Mouse (Mus musculus): ENCODE measurements at regions not wholly inside any gene's neighbourhood (a gene's known extent, or its start where the extent isn't known, plus 50 kb on each side); places are given as distances from the start of the nearest gene placed in this dataset.

DNA sequence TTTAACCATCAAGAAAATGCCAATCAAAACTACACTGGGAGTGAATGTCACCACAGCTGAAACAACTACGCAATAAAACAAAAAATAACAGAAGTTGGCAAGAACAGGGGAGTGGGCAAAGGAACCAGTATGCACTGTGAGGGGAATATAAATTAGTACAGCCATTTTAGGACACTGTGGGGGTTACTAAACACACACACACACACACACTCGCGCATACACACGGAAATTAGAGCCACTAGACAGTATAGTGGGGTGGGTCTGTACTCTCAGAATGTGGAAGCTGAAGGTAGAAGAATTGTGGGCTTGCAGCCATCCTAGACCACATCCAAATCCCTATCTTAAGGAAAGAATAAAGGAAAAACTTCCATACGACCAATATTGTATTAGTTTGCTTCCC, 87.4 kb downstream of the Erv3 start:
- no peaks in the 10 kb centered on the region for H3K27me3 ChIP-seq (ENCODE audit: insufficient read depth, low read length)
- TF ChIP-seq CTCF (IDR thresholded peaks at IDR 0.05; ENCODE audit: low read depth), result no peak
- no peak overlapping the region for H3K9ac ChIP-seq (ENCODE audit: low read depth, low read length)
- H3K4me3 ChIP-seq (replicated peaks; ENCODE audit: low read depth, low read length), result no peak overlapping the region
- H3K4me1 ChIP-seq (replicated peaks; ENCODE audit: insufficient read depth, low read length), result no peaks in the 10 kb centered on the region
- H3K27ac ChIP-seq, result no peak overlapping the region
- ATAC-seq (replicated peaks; ENCODE audit: low FRiP score, low read depth) (no peak), DNase-seq (ENCODE audit: low spot score) (no peak)
- no peak overlapping the region for H3K4me2 ChIP-seq (ENCODE audit: low read length)
- no peaks in the 10 kb centered on the region for H3K9me3 ChIP-seq (replicated peaks; ENCODE audit: low read length)
- H3K36me3 ChIP-seq (ENCODE audit: insufficient read depth, low read length), result no peaks in the 10 kb centered on the region
- WGBS, result 76% methylated on average over 5 of the region's 5 CpGs

DNA sequence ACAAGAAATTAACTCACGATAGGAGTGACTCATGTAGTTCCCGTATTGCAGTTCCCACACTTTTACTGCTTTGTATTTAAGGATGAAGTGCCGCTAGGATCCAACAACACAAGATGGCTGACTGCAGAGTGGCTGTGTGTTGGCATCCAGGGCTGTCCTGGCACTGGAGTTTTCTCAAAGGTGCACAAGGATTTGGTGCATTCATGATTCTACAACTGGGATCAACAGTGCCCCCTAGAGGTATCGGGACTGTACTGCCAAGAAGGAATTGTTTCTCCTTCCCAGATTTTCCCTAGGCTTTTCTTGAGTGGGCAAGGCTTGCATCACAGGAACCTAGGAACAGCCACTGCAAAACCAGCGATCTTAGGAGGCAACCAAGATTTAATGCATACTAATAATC, 88.7 kb downstream of the Erv3 start:
- no peaks in the 10 kb centered on the region for H3K27me3 ChIP-seq (ENCODE audit: insufficient read depth, low read length)
- H3K27ac ChIP-seq, result no peak overlapping the region
- ATAC-seq (replicated peaks; ENCODE audit: low FRiP score, low read depth) (no peak), DNase-seq (ENCODE audit: low spot score) (peak; percentile 67)
- WGBS, result 49% methylated on average over 5 of the region's 5 CpGs
- peak; percentile 78 for TF ChIP-seq CTCF (IDR thresholded peaks at IDR 0.05; ENCODE audit: low read depth)
- H3K9me3 ChIP-seq (replicated peaks; ENCODE audit: low read length), result no peaks in the 10 kb centered on the region
- H3K4me3 ChIP-seq (replicated peaks; ENCODE audit: low read depth, low read length), result no peak overlapping the region
- H3K36me3 ChIP-seq (ENCODE audit: insufficient read depth, low read length), result no peaks in the 10 kb centered on the region
- no peaks in the 10 kb centered on the region for H3K4me1 ChIP-seq (replicated peaks; ENCODE audit: insufficient read depth, low read length)
- H3K9ac ChIP-seq (ENCODE audit: low read depth, low read length), result no peak overlapping the region
- no peak overlapping the region for H3K4me2 ChIP-seq (ENCODE audit: low read length)

DNA sequence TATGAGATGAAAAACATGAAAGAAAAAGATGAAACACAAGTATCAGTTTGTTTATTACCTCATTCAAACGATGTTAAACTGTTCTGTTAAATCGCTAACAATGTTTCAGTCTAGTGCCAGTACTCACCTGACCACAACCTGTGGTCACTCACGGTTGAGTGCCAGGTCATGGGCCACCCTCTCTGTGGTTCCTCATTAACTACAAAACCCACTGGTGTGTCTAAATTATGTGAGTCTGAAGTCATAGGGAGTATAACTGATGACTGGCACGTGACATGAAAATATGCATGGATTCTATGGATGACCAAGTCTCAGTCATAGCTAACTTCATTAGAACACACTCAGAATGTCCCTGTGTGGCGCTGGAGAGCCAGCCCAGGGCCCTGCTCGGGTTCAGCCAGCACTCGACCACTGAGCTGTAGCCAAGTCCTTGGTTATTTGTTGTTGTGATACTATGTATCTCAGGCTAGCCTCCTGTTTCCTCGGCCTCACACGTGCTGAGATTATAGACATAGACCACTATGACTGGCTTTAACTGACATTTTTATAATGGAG, 89.8 kb downstream of the Erv3 start:
- DNase-seq (ENCODE audit: low spot score), result peak; percentile 41

DNA sequence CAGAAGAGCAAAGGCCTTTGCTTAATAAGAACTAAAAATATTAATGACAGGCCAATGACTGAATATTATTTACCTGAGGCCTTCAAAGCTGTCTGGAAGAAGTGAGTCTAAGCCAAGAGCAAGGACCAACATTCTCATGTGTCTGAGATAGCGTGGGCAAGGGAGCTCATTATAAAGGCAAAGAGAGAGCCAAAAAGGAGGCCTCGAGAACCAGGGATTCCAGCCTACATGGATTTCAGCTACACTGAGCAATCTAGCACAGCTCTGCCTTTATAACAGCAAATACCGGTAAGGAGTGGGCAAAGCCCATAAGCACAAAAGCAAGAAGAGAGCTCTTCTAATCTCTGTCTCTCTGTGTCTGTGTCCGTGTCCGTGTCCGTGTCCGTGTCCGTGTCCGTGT, 93.0 kb downstream of the Erv3 start:
- ATAC-seq (replicated peaks; ENCODE audit: low FRiP score, low read depth) (no peak), DNase-seq (ENCODE audit: low spot score) (no peak)
- no peaks in the 10 kb centered on the region for H3K9me3 ChIP-seq (replicated peaks; ENCODE audit: low read length)
- H3K9ac ChIP-seq (ENCODE audit: low read depth, low read length), result no peak overlapping the region
- H3K27ac ChIP-seq, result no peak overlapping the region
- no peaks in the 10 kb centered on the region for H3K4me1 ChIP-seq (replicated peaks; ENCODE audit: insufficient read depth, low read length)
- no peak overlapping the region for H3K4me3 ChIP-seq (replicated peaks; ENCODE audit: low read depth, low read length)
- 95% methylated on average over 9 of the region's 9 CpGs for WGBS
- TF ChIP-seq CTCF (IDR thresholded peaks at IDR 0.05; ENCODE audit: low read depth), result no peak
- H3K36me3 ChIP-seq (ENCODE audit: insufficient read depth, low read length), result no peaks in the 10 kb centered on the region
- H3K4me2 ChIP-seq (ENCODE audit: low read length), result no peak overlapping the region
- H3K27me3 ChIP-seq (ENCODE audit: insufficient read depth, low read length), result no peaks in the 10 kb centered on the region

More for the DNA sequence above, 89.8 kb downstream of the Erv3 start:
- H3K27ac ChIP-seq, result no peak overlapping the region
- no peaks in the 10 kb centered on the region for H3K27me3 ChIP-seq (ENCODE audit: insufficient read depth, low read length)
- 58% methylated on average over 9 of the region's 9 CpGs for WGBS
- peak; percentile 27; the same call in 1 of the 2 replicates for TF ChIP-seq CTCF (IDR thresholded peaks at IDR 0.05; ENCODE audit: low read depth)
- H3K4me3 ChIP-seq (replicated peaks; ENCODE audit: low read depth, low read length), result no peak overlapping the region
- ATAC-seq (replicated peaks; ENCODE audit: low FRiP score, low read depth), result peak; percentile 93
- no peaks in the 10 kb centered on the region for H3K4me1 ChIP-seq (replicated peaks; ENCODE audit: insufficient read depth, low read length)
- no peak overlapping the region for H3K9ac ChIP-seq (ENCODE audit: low read depth, low read length)
- no peak overlapping the region for H3K4me2 ChIP-seq (ENCODE audit: low read length)
- no peaks in the 10 kb centered on the region for H3K9me3 ChIP-seq (replicated peaks; ENCODE audit: low read length)
- no peaks in the 10 kb centered on the region for H3K36me3 ChIP-seq (ENCODE audit: insufficient read depth, low read length)

DNA sequence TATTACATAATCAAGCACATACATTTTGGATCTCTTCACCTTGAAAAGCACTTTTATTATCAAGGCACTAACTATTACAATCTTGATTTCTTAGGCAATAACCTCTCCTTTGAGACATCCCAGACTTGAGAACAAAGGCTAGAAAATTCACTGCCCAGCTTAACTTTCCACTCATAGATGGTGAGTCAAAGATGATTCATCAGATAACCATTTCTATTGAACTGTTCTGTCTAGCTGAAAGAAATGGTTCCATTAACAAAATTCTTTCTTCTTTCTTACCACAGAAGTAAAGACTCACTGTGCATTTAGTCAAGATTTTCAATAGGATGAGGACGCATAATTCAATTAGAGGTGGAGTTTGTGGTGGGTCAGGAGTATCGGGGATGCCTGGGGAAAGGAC, 98.0 kb downstream of the Erv3 start:
- no peak for ATAC-seq (replicated peaks; ENCODE audit: low FRiP score, low read depth)
- Histone ChIP-seq H3K4me2 (ENCODE audit: low read length) (no peak overlapping the region), H3K9me3 (replicated peaks; ENCODE audit: low read length) (no peaks in the 10 kb centered on the region)

DNA sequence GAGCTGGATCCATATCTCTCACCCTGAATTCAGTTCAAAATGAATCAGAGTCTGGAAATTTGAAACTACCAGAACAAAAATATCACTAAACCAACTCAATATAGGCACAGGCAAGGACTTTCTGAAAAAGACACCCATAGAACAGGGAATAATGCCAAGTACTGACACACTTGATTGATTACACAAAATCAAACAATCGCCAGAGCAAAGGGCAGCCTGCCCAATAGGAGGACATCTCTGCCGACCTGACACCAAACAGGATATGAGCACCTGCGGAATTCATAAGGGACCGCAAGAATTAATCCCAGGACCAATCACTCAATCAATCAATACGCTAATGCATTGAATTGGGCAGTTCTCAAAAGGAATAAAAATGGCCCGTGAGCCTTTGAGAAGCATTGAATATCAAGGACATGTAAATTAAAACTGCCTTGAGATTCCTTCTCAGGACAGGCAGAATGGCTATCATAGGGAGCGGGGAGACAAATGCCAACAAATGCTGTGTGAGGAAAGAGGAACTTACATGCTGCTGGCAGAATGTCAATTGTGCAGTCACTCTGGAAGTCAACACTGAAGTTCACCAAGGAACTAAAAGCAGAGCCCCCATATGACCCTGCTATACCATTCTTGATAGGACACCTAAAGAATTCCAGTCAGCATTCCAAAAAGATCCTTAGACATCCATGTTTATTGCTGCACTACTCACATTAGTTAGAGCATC, 102.2 kb downstream of the Erv3 start:
- ATAC-seq (replicated peaks; ENCODE audit: low FRiP score, low read depth), result no peak
- Histone ChIP-seq H3K4me3 (replicated peaks; ENCODE audit: low read depth, low read length) (no peak overlapping the region), H3K9me3 (replicated peaks; ENCODE audit: low read length) (no peaks in the 10 kb centered on the region), H3K27ac (no peak overlapping the region), H3K4me2 (ENCODE audit: low read length) (no peak overlapping the region), H3K36me3 (ENCODE audit: insufficient read depth, low read length) (no peaks in the 10 kb centered on the region), H3K9ac (ENCODE audit: low read depth, low read length) (no peak overlapping the region), H3K27me3 (ENCODE audit: insufficient read depth, low read length) (no peaks in the 10 kb centered on the region), H3K4me1 (replicated peaks; ENCODE audit: insufficient read depth, low read length) (no peaks in the 10 kb centered on the region)
- 80% methylated on average over 7 of the region's 7 CpGs for WGBS
- no peak for DNase-seq (ENCODE audit: low spot score)
- no peak for TF ChIP-seq CTCF (IDR thresholded peaks at IDR 0.05; ENCODE audit: low read depth)

More for the DNA sequence above, 98.0 kb downstream of the Erv3 start:
- H3K9ac ChIP-seq (ENCODE audit: low read depth, low read length), result no peak overlapping the region
- no peak for DNase-seq (ENCODE audit: low spot score)
- H3K4me1 ChIP-seq (replicated peaks; ENCODE audit: insufficient read depth, low read length), result no peaks in the 10 kb centered on the region
- H3K27me3 ChIP-seq (ENCODE audit: insufficient read depth, low read length), result no peaks in the 10 kb centered on the region
- WGBS, result 79% methylated on average over 2 of the region's 2 CpGs
- H3K4me3 ChIP-seq (replicated peaks; ENCODE audit: low read depth, low read length), result no peak overlapping the region
- H3K36me3 ChIP-seq (ENCODE audit: insufficient read depth, low read length), result no peaks in the 10 kb centered on the region
- TF ChIP-seq CTCF (IDR thresholded peaks at IDR 0.05; ENCODE audit: low read depth), result no peak
- no peak overlapping the region for H3K27ac ChIP-seq

Measured in kidney, postnatal 0 days (tissue).